Mouse (Mus musculus): ENCODE measurements around the gene Opn5. TPM values are rescaled to one million over a fixed set of nuclear protein-coding genes. Genes with fewer than 3 reads are reported as not detected.

Gene Opn5
- not detected for total RNA-seq (2023)

GRCm38 (mm10) chr17:42611295-42611694 is at the start of gene Opn5:
Gene Opn5 (minus strand): TSS chr17:42611395.

Other genes starting within 250 kb of the Opn5 start
- gene Adgrf4, start 80.9 kb upstream of the Opn5 start, total RNA-seq (2023): not detected
- not detected for gene Adgrf2, start 130.8 kb upstream of the Opn5 start, total RNA-seq (2023)